Mouse (Mus musculus): Measurements from ENCODE around the gene Arhgef3.
"Not testable (repeated sequence)": the region's sequence is repeated elsewhere in the genome, so short reads cannot be mapped to it uniquely, and the experiment has no call there.

The Arhgef3 gene

GRCm38 (mm10) chr14:27196980-27197379, 82.3 kb downstream of the Arhgef3 start:
- no peak for DNase-seq (ENCODE audit: low spot score)

- DNase-seq (ENCODE audit: low spot score), result no peak
Measured at GRCm38 (mm10) chr14:27198490-27199089, 83.9 kb downstream of the Arhgef3 start.

- DNase-seq (ENCODE audit: low spot score), result no peak
Measured at GRCm38 (mm10) chr14:27199119-27199518, 84.4 kb downstream of the Arhgef3 start.

- DNase-seq (ENCODE audit: low spot score), result no peak
Measured at GRCm38 (mm10) chr14:27199870-27200269, 85.2 kb downstream of the Arhgef3 start.

- no peak for DNase-seq (ENCODE audit: low spot score)
Measured at GRCm38 (mm10) chr14:27200743-27201576, 86.3 kb downstream of the Arhgef3 start.

- DNase-seq (ENCODE audit: low spot score), result no peak
Measured at GRCm38 (mm10) chr14:27201824-27202223, 87.1 kb downstream of the Arhgef3 start.

GRCm38 (mm10) chr14:27204704-27205103, 90.0 kb downstream of the Arhgef3 start:
- no peak for DNase-seq (ENCODE audit: low spot score)

GRCm38 (mm10) chr14:27206443-27206842, 91.7 kb downstream of the Arhgef3 start:
- DNase-seq (ENCODE audit: low spot score), result no peak

- no peak for DNase-seq (ENCODE audit: low spot score)
Measured at GRCm38 (mm10) chr14:27209542-27209941, 94.8 kb downstream of the Arhgef3 start.

- DNase-seq (ENCODE audit: low spot score), result not testable (repeated sequence)
Measured at GRCm38 (mm10) chr14:27210801-27211200, 96.1 kb downstream of the Arhgef3 start.

- no peak for DNase-seq (ENCODE audit: low spot score)
Measured at GRCm38 (mm10) chr14:27211743-27212445, 97.2 kb downstream of the Arhgef3 start.

GRCm38 (mm10) chr14:27214232-27214631, 99.5 kb downstream of the Arhgef3 start:
- DNase-seq (ENCODE audit: low spot score), result no peak

GRCm38 (mm10) chr14:27219668-27220067, 105.0 kb downstream of the Arhgef3 start:
- DNase-seq (ENCODE audit: low spot score), result no peak

GRCm38 (mm10) chr14:27220297-27220696, 105.6 kb downstream of the Arhgef3 start:
- no peak for DNase-seq (ENCODE audit: low spot score)

- no peak for DNase-seq (ENCODE audit: low spot score)
Measured at GRCm38 (mm10) chr14:27224636-27225035, 109.9 kb downstream of the Arhgef3 start.

GRCm38 (mm10) chr14:27226288-27226687, 111.6 kb downstream of the Arhgef3 start:
- no peak for DNase-seq (ENCODE audit: low spot score)

GRCm38 (mm10) chr14:27228288-27228687, 113.6 kb downstream of the Arhgef3 start:
- no peak for DNase-seq (ENCODE audit: low spot score)

GRCm38 (mm10) chr14:27228941-27229371, 114.3 kb downstream of the Arhgef3 start:
- DNase-seq (ENCODE audit: low spot score), result no peak

- DNase-seq (ENCODE audit: low spot score), result no peak
Measured at GRCm38 (mm10) chr14:27229441-27230147, 114.9 kb downstream of the Arhgef3 start.

GRCm38 (mm10) chr14:27230262-27231022, 115.7 kb downstream of the Arhgef3 start:
- DNase-seq (ENCODE audit: low spot score), result no peak

GRCm38 (mm10) chr14:27231506-27231905, 116.8 kb downstream of the Arhgef3 start:
- DNase-seq (ENCODE audit: low spot score), result no peak

All from ovary, postnatal 36 days (tissue).